Mouse (Mus musculus): Measurements from ENCODE around the gene Olfr1254. TPM values are rescaled to one million over a fixed set of nuclear protein-coding genes. Genes with fewer than 3 reads are reported as not detected.

The Olfr1254 gene
- not detected in 2 replicates for total RNA-seq (2023)

DNA sequence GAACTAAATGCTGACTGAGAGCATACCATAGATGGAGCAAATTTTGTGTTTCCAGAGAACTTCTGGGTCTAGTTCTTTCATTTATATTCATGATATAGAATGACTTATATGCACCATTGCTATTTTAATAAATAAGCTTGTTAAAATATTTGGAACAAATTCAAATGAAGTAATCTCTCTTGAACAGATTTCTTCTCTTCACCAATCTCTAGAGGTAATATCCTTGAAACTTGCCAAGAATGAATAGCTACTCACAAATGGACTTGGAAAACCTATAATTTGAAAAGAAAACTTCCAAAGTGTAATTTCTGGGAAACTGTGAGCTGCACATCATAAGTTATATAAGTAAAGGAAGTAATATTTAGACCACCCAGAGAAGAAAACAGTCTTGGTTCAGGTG lies at the start of gene Olfr1254:
Olfr1254 (minus strand) TSS at position 101 of the 400 bp plus-strand sequence.

DNA sequence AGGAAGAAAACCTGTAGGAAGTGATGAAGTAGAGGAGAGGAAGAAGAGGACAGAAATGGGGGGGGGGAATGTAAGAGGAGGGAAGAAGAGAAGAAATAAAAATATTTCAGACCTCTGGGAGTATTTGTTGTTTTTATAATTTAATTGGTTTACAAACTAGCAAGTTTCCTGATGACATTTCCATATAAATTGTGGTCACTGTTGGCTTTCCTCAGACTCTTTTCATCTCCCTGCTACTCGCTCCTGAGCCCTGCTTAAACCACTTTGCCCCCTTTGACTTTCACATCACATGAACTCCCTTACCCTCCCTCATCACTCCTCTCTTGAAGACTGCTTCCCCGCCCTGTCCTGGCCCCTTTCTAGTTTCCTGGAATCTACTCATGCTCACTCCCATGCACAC lies 48.0 kb upstream of the Olfr1254 start, which contains the start of gene Olfr1256:
Olfr1256 (minus strand) TSS at position 101 of the 400 bp plus-strand sequence.

DNA sequence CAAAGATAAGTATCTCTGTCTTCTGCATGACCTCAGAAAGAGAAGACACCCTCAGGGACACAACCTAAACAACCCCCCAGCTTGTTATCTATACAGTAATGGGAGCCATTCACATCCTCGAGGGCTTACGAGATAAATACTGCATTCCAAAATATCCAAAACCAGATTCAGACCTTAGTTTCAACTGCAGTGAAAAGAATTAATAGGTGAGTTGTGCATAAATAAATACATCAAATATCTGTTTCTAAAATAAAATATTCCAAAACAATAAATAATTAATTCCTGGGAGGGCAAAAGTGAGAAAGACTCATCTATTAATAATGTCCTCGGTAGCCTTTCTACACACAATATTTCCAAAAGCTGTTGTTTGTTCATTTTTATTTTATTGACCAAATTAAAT lies 18.3 kb upstream of the Olfr1254 start, which contains the start of gene Olfr1255:
Olfr1255 (plus strand) TSS at position 301 of the 400 bp plus-strand sequence.

DNA sequence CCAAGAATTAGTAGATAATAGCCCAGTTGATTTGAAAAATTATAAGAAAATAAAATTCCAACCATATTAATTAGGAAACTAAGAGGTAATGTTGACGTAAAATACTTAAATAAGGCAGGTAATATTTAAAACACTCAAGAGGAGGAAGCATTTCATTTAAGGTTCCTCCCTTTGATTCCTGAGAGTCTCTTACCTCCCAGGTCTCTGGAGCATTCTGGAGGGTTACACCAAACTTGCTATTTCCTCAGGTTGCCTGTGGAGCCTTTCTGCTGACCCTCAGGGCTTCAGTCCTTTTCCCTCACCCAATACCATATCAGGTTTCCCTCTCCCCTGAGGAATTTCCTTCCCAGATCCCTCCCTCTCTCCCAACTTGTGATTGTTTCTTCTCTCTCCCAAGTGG lies 36.4 kb downstream of the Olfr1254 start, which contains the start of gene Olfr1253:
Olfr1253 (minus strand) TSS at position 101 of the 400 bp plus-strand sequence.

Other genes starting within 250 kb of the Olfr1254 start
- not detected in 2 replicates for gene Olfr1245, start 215.2 kb downstream of the Olfr1254 start, total RNA-seq (2023)
- gene Olfr1246, start 200.5 kb downstream of the Olfr1254 start, total RNA-seq (2023) = not detected in 2 replicates
- 0.20 and 0.51 TPM in 2 replicates for gene Olfr1247, start 179.5 kb downstream of the Olfr1254 start, total RNA-seq (2023)
- not detected in 2 replicates for gene Olfr1248, start 175.4 kb downstream of the Olfr1254 start, total RNA-seq (2023)
- not detected in 2 replicates for gene Olfr1249, start 158.6 kb downstream of the Olfr1254 start, total RNA-seq (2023)
- not detected in 2 replicates for gene Olfr1250, start 132.2 kb downstream of the Olfr1254 start, total RNA-seq (2023)
- gene Olfr1251, start 121.7 kb downstream of the Olfr1254 start, total RNA-seq (2023) = not detected in 2 replicates
- not detected in 2 replicates for gene Olfr1252, start 68.6 kb downstream of the Olfr1254 start, total RNA-seq (2023)
- gene Olfr1253, start 36.5 kb downstream of the Olfr1254 start, total RNA-seq (2023) = not detected in 2 replicates
- gene Olfr1255, start 18.4 kb upstream of the Olfr1254 start, total RNA-seq (2023) = not detected in 2 replicates
- gene Olfr1256, start 47.9 kb upstream of the Olfr1254 start, total RNA-seq (2023) = not detected in 2 replicates
- not detected in 2 replicates for gene Olfr48, start 54.6 kb upstream of the Olfr1254 start, total RNA-seq (2023)
- gene Olfr1257, start 84.8 kb upstream of the Olfr1254 start, total RNA-seq (2023) = not detected in 2 replicates
- not detected in 2 replicates for gene Olfr1258, start 133.7 kb upstream of the Olfr1254 start, total RNA-seq (2023)
- gene Olfr1259, start 155.0 kb upstream of the Olfr1254 start, total RNA-seq (2023) = not detected in 2 replicates
- not detected in 2 replicates for gene Olfr1260, start 180.7 kb upstream of the Olfr1254 start, total RNA-seq (2023)
- gene Olfr1261, start 197.6 kb upstream of the Olfr1254 start, total RNA-seq (2023) = not detected in 2 replicates
- not detected in 2 replicates for gene Olfr1262, start 206.5 kb upstream of the Olfr1254 start, total RNA-seq (2023)
- gene Olfr1263, start 218.5 kb upstream of the Olfr1254 start, total RNA-seq (2023) = not detected in 2 replicates
- not detected in 2 replicates for gene Olfr1264, start 232.0 kb upstream of the Olfr1254 start, total RNA-seq (2023)
- gene Olfr1265, start 241.7 kb upstream of the Olfr1254 start, total RNA-seq (2023) = not detected in 2 replicates